Mouse (Mus musculus) forebrain, embryonic 13.5 days (tissue): ENCODE data around the gene Cyp27b1. TPM values are rescaled to one million over a fixed set of nuclear protein-coding genes. Genes with fewer than 3 reads are reported as not detected.

ENCODE experiments used
- ATAC-seq: fragments of 200-750 bp; cut with Nextera tagmentation; 2 replicates; pipeline ENCODE4 v1.8.0; 2017
- H3K27ac ChIP-seq: fragments of 300-500 bp; sonication (generic); 2 replicates; pipeline ENCODE4 v1.5.1; 2015; ENCODE audit warnings: inconsistent platforms, mild to moderate bottlenecking, moderate library complexity
- H3K27me3 ChIP-seq: fragments of 300-500 bp; sonication (generic); 2 replicates; pipeline ENCODE4 v1.6.1; 2015; ENCODE audit warnings: mild to moderate bottlenecking, inconsistent platforms
- H3K36me3 ChIP-seq: fragments of 300-500 bp; sonication (generic); 2 replicates; pipeline ENCODE4 v1.6.1; 2015; ENCODE audit warnings: mild to moderate bottlenecking, inconsistent platforms; ENCODE audit not compliant: poor library complexity, severe bottlenecking
- H3K4me1 ChIP-seq: fragments of 300-500 bp; sonication (generic); 2 replicates; pipeline ENCODE4 v1.6.1; 2015; ENCODE audit warnings: inconsistent platforms
- H3K4me2 ChIP-seq: fragments of 300-500 bp; sonication (generic); 2 replicates; pipeline ENCODE4 v1.6.1; 2015; ENCODE audit warnings: inconsistent platforms, mild to moderate bottlenecking, moderate library complexity
- H3K4me3 ChIP-seq: fragments of 300-500 bp; sonication (generic); 2 replicates; pipeline ENCODE4 v1.5.1; 2015; ENCODE audit warnings: mild to moderate bottlenecking, inconsistent platforms
- H3K9ac ChIP-seq: fragments of 300-500 bp; sonication (generic); 2 replicates; pipeline ENCODE4 v1.6.1; 2015; ENCODE audit warnings: mild to moderate bottlenecking, inconsistent platforms
- H3K9me3 ChIP-seq: fragments of 300-500 bp; sonication (generic); replicated peaks from 2 replicates; pipeline ENCODE4 v1.6.1; 2016; ENCODE audit warnings: inconsistent platforms
- WGBS: fragments of 180-500 bp; shearing (Covaris S2); methylation state at CpG from one replicate; pipeline ENCODE4 v1.1.7; 2015; 5-methylcytosine and 5-hydroxymethylcytosine counted together
- polyA plus RNA-seq: library from polyadenylated mRNA; unstranded; fragments of >200 nt; fragmentation: Nextera tagmentation; extraction: Ambion mirVana; gene quantifications from 2 replicates; pipeline ENCODE4 v1.2.1, GENCODE M21; 2015

Cyp27b1 gene
- polyA plus RNA-seq, 1 experiment from 2014 or later = 0.06 TPM

GRCm38 (mm10) chr10:127083915-127084306 is 35.9 kb downstream of the Cyp27b1 start:
- Histone ChIP-seq H3K9me3 (no peaks in the 10 kb centered on the region), H3K36me3 (peaks cover 18% of the 10 kb centered on the region), H3K4me3 (no peak overlapping the region), H3K9ac (no peak overlapping the region), H3K27ac (no peak overlapping the region), H3K27me3 (peaks cover 68% of the 10 kb centered on the region), H3K4me1 (peaks cover 35% of the 10 kb centered on the region), H3K4me2 (no peak overlapping the region)
- 65% methylated on average over 5 of the region's 5 CpGs for WGBS
- no peak for ATAC-seq

GRCm38 (mm10) chr10:127085052-127085451 is 37.0 kb downstream of the Cyp27b1 start:
- Histone ChIP-seq H3K9ac (no peak overlapping the region), H3K4me3 (no peak overlapping the region), H3K9me3 (no peaks in the 10 kb centered on the region), H3K36me3 (peaks cover 18% of the 10 kb centered on the region), H3K27me3 (peaks cover 71% of the 10 kb centered on the region), H3K4me1 (peaks cover 29% of the 10 kb centered on the region), H3K27ac (no peak overlapping the region), H3K4me2 (no peak overlapping the region)
- 88% methylated on average over 9 of the region's 9 CpGs for WGBS
- no peak for ATAC-seq

- 70% methylated on average over 6 of the region's 6 CpGs for WGBS
- H3K36me3 ChIP-seq = peaks cover 18% of the 10 kb centered on the region
- H3K4me3 ChIP-seq = no peak overlapping the region
- no peak overlapping the region for H3K27ac ChIP-seq
- H3K9ac ChIP-seq = no peak overlapping the region
- H3K9me3 ChIP-seq = no peaks in the 10 kb centered on the region
- peaks cover 28% of the 10 kb centered on the region for H3K4me1 ChIP-seq
- no peak overlapping the region for H3K4me2 ChIP-seq
- no peak for ATAC-seq
- peaks cover 71% of the 10 kb centered on the region for H3K27me3 ChIP-seq
These were observed 37.6 kb downstream of the Cyp27b1 start for GRCm38 (mm10) chr10:127085633-127086032.

- Histone ChIP-seq H3K4me2 (peak overlapping the region; percentile 59), H3K4me3 (peak overlapping the region; percentile 36), H3K27ac (no peak overlapping the region), H3K9me3 (no peaks in the 10 kb centered on the region), H3K4me1 (peaks cover 29% of the 10 kb centered on the region), H3K9ac (peak overlapping the region; percentile 51), H3K27me3 (peaks cover 63% of the 10 kb centered on the region), H3K36me3 (peaks cover 20% of the 10 kb centered on the region)
- ATAC-seq = peak; percentile 25
- WGBS = 6% methylated on average over 57 of the region's 57 CpGs
These were observed 42.7 kb downstream of the Cyp27b1 start for GRCm38 (mm10) chr10:127090560-127091411.

GRCm38 (mm10) chr10:127091507-127092396 is 43.7 kb downstream of the Cyp27b1 start:
- no peaks in the 10 kb centered on the region for H3K9me3 ChIP-seq
- H3K27ac ChIP-seq = no peak overlapping the region
- peak overlapping the region; percentile 36 for H3K4me3 ChIP-seq
- 7% methylated on average over 45 of the region's 51 CpGs for WGBS
- H3K9ac ChIP-seq = peak overlapping the region; percentile 51
- H3K27me3 ChIP-seq = peaks cover 62% of the 10 kb centered on the region
- ATAC-seq = peak; percentile 53
- peaks cover 29% of the 10 kb centered on the region for H3K4me1 ChIP-seq
- H3K36me3 ChIP-seq = peaks cover 27% of the 10 kb centered on the region
- H3K4me2 ChIP-seq = peak overlapping the region; percentile 59

- H3K4me1 ChIP-seq = peaks cover 29% of the 10 kb centered on the region
- peaks cover 57% of the 10 kb centered on the region for H3K27me3 ChIP-seq
- no peak overlapping the region for H3K4me3 ChIP-seq
- peaks cover 32% of the 10 kb centered on the region for H3K36me3 ChIP-seq
- ATAC-seq = no peak
- no peak overlapping the region for H3K9ac ChIP-seq
- H3K9me3 ChIP-seq = no peaks in the 10 kb centered on the region
- 49% methylated on average over 4 of the region's 4 CpGs for WGBS
- no peak overlapping the region for H3K27ac ChIP-seq
- no peak overlapping the region for H3K4me2 ChIP-seq
These were observed 44.7 kb downstream of the Cyp27b1 start for GRCm38 (mm10) chr10:127092742-127093141.

GRCm38 (mm10) chr10:127094382-127094802 is 46.3 kb downstream of the Cyp27b1 start:
- peaks cover 29% of the 10 kb centered on the region for H3K4me1 ChIP-seq
- H3K9me3 ChIP-seq = no peaks in the 10 kb centered on the region
- WGBS = 49% methylated on average over 7 of the region's 7 CpGs
- H3K9ac ChIP-seq = no peak overlapping the region
- H3K4me3 ChIP-seq = no peak overlapping the region
- no peak for ATAC-seq
- H3K36me3 ChIP-seq = peaks cover 44% of the 10 kb centered on the region
- peaks cover 42% of the 10 kb centered on the region for H3K27me3 ChIP-seq
- no peak overlapping the region for H3K4me2 ChIP-seq
- H3K27ac ChIP-seq = 0 out of 2 replicates have a peak overlapping the region, but pooled peaks have one; percentile 7

GRCm38 (mm10) chr10:127098514-127098913 is 50.5 kb downstream of the Cyp27b1 start:
- no peaks in the 10 kb centered on the region for H3K9me3 ChIP-seq
- ATAC-seq = no peak

GRCm38 (mm10) chr10:127099191-127099590 is 51.1 kb downstream of the Cyp27b1 start:
- Histone ChIP-seq H3K4me1 (peaks cover 7% of the 10 kb centered on the region; the same call in 1 of the 2 replicates), H3K9ac (no peak overlapping the region), H3K4me2 (no peak overlapping the region), H3K27ac (no peak overlapping the region), H3K9me3 (no peaks in the 10 kb centered on the region), H3K4me3 (no peak overlapping the region), H3K27me3 (no peaks in the 10 kb centered on the region), H3K36me3 (peaks cover 60% of the 10 kb centered on the region)
- WGBS = 90% methylated on average over 10 of the region's 10 CpGs
- ATAC-seq = no peak

More at GRCm38 (mm10) chr10:127098514-127098913, 50.5 kb downstream of the Cyp27b1 start:
- Histone ChIP-seq H3K9ac (no peak overlapping the region), H3K4me3 (no peak overlapping the region), H3K27ac (no peak overlapping the region), H3K4me2 (no peak overlapping the region), H3K4me1 (peaks cover 8% of the 10 kb centered on the region; the same call in 1 of the 2 replicates), H3K27me3 (peaks cover under 1% of the 10 kb centered on the region; the same call in 1 of the 2 replicates), H3K36me3 (peaks cover 58% of the 10 kb centered on the region)
- 79% methylated on average over 20 of the region's 20 CpGs for WGBS

- H3K4me2 ChIP-seq = no peak overlapping the region
- no peaks in the 10 kb centered on the region for H3K27me3 ChIP-seq
- H3K9me3 ChIP-seq = no peaks in the 10 kb centered on the region
- H3K4me1 ChIP-seq = 0 out of 2 replicates have a peak, but pooled peaks cover under 1% of the 10 kb centered on the region
- H3K27ac ChIP-seq = no peak overlapping the region
- H3K4me3 ChIP-seq = no peak overlapping the region
- no peak overlapping the region for H3K9ac ChIP-seq
- H3K36me3 ChIP-seq = peaks cover 64% of the 10 kb centered on the region
- WGBS = 93% methylated on average over 15 of the region's 15 CpGs
- ATAC-seq = no peak
These were observed 51.8 kb downstream of the Cyp27b1 start for GRCm38 (mm10) chr10:127099868-127100267.

GRCm38 (mm10) chr10:127100414-127100813 is 52.4 kb downstream of the Cyp27b1 start:
- WGBS = 90% methylated on average over 8 of the region's 8 CpGs
- Histone ChIP-seq H3K9me3 (no peaks in the 10 kb centered on the region), H3K4me3 (no peak overlapping the region)

GRCm38 (mm10) chr10:127101151-127101550 is 53.1 kb downstream of the Cyp27b1 start:
- no peak overlapping the region for H3K9ac ChIP-seq
- peaks cover 62% of the 10 kb centered on the region for H3K36me3 ChIP-seq
- H3K27me3 ChIP-seq = no peaks in the 10 kb centered on the region
- no peak for ATAC-seq
- no peak overlapping the region for H3K27ac ChIP-seq
- H3K9me3 ChIP-seq = no peaks in the 10 kb centered on the region
- 87% methylated on average over 6 of the region's 6 CpGs for WGBS
- no peak overlapping the region for H3K4me2 ChIP-seq
- no peaks in the 10 kb centered on the region for H3K4me1 ChIP-seq
- H3K4me3 ChIP-seq = no peak overlapping the region

More at GRCm38 (mm10) chr10:127100414-127100813, 52.4 kb downstream of the Cyp27b1 start:
- Histone ChIP-seq H3K27ac (no peak overlapping the region), H3K4me2 (no peak overlapping the region), H3K4me1 (no peaks in the 10 kb centered on the region), H3K9ac (no peak overlapping the region), H3K36me3 (peaks cover 64% of the 10 kb centered on the region), H3K27me3 (no peaks in the 10 kb centered on the region)
- ATAC-seq = no peak
